Mouse (Mus musculus): Measurements from ENCODE around the gene Gm27179.
"Not testable (repeated sequence)": the region's sequence is repeated elsewhere in the genome, so short reads cannot be mapped to it uniquely, and the experiment has no call there.

The Gm27179 gene

DNA sequence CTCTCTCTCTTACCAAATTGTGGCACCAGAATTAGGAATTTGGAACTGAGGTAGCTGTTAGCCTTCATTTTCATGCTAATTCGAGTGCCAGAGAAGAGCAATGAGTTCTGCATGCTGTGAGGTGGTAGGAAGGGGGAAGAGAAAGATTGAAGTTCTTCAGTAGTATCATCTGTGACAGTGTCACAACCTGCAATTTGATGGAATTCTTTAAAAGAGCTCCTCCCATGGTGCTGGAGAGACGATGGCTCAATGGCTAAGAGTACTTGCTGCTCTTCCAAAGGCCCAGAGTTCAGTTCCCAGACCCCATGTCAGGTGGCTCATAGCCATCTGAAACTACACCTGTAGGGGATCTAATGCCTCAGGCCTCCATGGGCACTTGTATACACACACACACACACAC lies at the start of gene Gm27179:
Gene Gm27179, minus strand, starts transcription at position 101 of the 400 bp plus-strand sequence.
- not testable (repeated sequence) for DNase-seq

DNA sequence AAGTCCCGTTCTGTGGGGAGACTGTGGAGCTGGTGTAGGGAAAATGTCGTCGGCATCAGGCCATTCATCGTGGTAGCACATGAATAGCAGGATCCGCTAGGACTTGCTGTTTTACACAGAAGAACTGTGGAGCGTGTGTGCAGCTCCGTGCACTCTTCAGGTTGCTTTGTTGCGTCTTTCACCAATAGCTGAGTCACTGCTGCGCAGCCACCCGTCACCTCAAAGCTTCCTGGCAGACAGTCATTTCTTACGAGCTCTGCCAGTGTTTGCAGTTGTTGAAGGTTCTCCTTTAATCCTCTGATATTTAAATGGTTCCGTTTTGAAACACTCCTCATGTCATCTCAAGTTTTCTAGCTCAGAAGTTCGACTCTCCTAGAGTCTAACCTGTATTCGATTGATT lies 45.2 kb upstream of the Gm27179 start:
- DNase-seq = not testable (repeated sequence)

DNA sequence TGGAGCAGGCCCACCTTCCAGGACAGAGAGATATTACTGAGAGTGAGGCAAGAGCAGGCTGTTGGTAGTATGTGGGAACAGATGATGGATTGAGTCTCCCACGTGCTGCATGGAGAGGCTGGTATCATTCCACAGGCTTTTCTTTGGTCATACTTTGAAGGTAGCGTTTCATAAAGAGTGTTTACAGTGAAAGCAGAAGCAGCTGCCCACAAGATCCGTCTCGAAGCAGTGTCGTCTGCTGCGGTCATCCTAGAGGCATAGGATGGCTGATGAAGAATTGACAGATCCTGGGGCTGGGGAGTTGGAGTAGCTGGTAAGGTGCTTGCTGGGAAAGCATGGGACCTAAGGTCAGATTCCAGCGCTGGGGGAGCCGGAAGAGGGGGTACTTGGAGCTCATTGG lies 44.5 kb upstream of the Gm27179 start:
- not testable (repeated sequence) for DNase-seq

DNA sequence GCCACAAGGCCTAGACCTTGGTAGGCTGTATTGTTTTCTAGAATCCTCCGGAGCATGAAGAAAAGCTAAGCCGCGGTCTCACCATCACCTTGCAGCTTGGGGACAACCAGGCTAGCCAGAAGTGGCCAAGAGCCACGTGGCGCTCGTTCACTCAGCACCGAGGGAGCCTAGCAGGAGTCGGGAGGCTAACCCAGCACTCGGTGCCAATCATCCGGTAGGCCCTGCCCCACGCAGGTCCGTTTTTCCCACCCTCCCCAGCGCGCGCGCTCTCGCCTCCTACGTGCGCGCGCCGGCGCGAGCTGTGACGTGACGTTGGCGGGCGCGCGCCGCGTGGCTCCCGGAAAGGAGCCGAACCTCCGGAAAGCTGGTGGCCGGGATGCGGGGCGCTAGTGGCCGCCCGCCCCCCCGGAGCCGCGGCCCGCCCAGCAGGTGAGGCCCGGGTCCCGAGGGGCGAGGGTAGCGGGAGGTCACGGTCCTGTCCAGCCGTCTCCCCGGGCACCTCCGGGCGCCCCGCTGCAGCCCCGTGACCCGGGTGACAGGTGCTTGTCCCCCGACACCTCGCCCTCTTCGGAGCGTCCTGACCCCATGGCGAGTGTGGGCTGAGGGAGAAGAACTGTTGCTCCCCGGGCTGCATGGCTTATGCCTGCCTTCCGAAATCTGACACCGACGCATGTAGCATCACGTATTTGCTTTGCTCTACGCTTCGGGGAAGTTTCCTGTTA lies 42.9 kb upstream of the Gm27179 start, which contains the start of gene Entpd4b:
Gene Entpd4b, plus strand, starts transcription at position 315 of the 722 bp plus-strand sequence.
- DNase-seq = not testable (repeated sequence)

DNA sequence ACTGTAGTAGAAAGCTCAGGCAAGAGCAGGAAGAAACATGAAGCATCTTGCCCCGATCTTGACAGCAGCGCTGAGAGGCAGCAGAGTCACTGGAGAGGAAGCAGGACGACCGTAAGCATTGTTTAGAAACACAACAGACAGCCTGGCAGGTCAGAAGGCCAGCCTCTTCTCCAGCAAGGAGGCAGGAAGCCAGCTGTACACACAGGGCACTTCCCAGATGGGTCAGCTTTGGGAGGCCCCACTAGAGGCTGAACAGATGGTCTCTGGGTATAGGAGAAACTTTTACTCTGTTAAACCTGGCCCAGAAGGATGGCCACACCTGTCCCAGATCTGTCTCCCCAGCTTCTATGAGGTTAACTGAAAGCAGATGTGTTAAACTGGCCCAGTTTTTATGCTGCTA lies 35.0 kb upstream of the Gm27179 start:
- DNase-seq = not testable (repeated sequence)

DNA sequence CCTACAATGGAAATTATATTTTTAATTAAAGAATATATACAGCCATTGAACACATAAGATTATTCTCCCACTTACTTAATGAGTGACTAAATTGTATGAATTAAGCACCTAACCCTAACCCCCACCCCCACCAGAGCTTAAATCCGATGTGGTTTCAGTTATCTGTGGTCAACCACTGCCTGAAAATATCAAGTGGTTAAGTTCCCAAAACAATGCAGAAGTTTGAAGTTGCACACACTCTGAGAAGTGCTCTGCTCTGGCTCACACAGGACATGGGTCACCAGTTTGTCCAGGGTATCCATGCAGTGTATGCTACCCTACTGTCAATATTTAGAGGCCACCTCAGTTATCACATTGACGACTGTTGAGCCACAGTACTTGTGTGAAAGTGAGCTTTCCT lies 32.7 kb upstream of the Gm27179 start:
- DNase-seq = not testable (repeated sequence)

- not testable (repeated sequence) for DNase-seq
Observed at GRCm38 (mm10) chr14:69544033-69544432, 31.7 kb upstream of the Gm27179 start.

DNA sequence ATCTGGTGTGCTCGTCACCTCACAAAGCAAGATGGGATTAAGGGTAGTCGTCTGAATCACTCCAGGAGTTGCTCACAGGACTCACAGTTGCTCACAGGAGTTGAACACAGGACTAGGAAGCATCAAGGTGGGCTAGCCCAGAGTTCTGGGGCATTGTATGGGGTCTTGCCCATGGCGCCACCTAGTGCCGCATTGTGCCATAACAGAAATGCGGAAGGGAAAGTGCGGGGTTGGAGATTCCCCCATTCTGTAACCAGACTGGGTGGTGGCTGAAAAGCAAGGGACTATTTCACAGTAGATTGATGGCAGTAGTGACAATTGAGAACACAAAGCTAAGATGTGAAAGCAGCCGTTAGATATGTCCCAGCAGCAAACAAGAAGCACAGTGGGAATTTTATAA lies 30.3 kb upstream of the Gm27179 start:
- not testable (repeated sequence) for DNase-seq

- not testable (repeated sequence) for DNase-seq
Observed at GRCm38 (mm10) chr14:69540113-69540512, 27.8 kb upstream of the Gm27179 start.

DNA sequence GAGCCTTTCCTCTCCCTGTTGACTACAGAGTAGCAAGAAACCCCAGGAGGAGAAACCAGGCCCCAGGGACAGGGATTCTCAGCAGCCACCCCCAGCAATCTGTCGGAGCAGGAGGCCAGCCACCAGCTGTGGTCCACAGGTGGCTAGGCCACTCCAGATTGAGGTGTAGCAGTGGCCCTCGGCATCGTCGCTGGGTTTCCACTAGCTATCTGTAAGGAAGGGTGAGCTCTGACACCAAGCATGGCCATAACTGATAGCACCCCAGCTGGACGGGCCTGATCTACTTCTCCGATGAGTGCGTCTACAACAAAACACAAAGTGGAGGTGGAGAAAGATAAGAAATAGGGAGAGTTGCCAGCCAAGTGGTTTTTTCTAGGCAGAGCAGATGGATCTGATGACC lies 24.2 kb upstream of the Gm27179 start:
- not testable (repeated sequence) for DNase-seq

DNA sequence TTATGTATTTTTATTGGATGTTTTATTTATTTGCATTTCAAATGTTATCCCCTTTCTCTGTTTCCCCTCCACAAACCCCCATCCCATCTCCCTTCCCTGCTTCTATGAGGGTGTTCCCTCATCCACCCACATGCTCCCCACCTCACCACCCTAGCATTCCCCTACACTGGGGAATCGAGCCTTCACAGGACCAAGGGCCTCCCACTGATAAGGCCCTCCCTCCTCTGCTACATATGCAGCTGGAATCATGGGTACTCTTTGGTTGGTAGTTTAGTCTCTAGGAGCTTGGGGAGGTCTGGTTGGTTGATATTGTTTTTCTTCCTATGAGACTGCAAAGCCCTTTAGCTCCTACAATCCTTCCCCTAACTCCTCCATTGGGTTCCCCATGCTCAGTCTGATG lies 13.9 kb upstream of the Gm27179 start:
- not testable (repeated sequence) for DNase-seq

DNA sequence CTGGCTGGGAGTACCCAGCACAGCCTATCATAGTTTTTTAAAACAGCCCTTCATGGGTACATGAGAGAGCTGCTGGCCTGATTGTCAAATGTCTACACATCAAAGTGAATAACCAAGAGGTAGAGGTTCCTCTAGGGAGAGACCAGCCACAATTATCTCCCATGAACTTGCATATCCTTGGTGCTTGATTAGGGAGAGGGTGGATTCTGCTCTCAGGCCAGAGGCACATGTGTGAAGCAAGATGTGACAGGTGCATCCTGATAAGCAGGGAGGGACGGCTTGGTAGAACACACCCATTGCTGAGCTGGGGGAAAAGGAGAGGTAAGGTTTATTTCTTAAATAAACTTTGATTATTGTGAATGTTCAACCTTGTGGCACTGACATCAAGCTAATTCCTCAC lies 10.7 kb upstream of the Gm27179 start:
- DNase-seq = not testable (repeated sequence)

GRCm38 (mm10) chr14:69520810-69521209 lies 8.5 kb upstream of the Gm27179 start:
- DNase-seq = not testable (repeated sequence)

- DNase-seq = not testable (repeated sequence)
Observed at GRCm38 (mm10) chr14:69507000-69507399, 5.3 kb downstream of the Gm27179 start.

- not testable (repeated sequence) for DNase-seq
Observed at GRCm38 (mm10) chr14:69503174-69503573, 9.2 kb downstream of the Gm27179 start, which contains the start of gene Gm16867. TSS of gene Gm16867 (minus strand) at chr14:69503362.

DNA sequence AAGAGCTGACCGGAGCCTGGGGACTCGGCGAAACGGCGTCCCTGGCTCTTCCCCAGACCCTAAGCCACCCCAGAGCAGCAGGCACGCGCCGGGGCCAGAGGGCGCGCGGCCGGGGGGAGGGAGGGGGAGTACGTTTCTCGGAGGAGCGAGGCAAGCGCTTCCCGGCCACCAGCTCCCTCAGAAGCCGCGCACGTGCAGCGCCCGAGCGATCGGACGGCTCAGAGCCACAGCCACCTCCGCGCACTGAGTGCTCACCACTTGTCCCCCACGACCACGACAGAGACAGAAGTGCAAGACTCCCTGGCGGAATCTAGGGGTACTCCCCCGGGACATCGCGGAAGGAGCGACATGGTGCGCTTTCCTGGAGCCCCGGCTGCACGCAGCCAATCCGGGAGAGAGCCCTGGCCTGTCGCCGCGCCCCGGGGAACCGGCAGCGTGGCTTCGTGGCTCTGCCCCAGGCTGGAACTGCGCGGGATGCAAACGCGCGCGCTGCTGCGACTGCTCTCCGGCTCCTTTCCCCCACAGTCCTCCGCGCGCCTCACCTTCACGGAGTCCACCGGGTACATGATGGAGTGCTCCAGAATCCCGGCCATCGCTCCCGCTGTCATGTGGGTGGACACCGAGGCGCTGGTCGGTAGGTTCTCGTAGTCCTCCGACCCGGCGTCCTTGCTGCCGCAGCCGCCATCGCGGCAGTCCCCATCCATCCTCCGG lies 9.8 kb downstream of the Gm27179 start:
- DNase-seq = not testable (repeated sequence)

DNA sequence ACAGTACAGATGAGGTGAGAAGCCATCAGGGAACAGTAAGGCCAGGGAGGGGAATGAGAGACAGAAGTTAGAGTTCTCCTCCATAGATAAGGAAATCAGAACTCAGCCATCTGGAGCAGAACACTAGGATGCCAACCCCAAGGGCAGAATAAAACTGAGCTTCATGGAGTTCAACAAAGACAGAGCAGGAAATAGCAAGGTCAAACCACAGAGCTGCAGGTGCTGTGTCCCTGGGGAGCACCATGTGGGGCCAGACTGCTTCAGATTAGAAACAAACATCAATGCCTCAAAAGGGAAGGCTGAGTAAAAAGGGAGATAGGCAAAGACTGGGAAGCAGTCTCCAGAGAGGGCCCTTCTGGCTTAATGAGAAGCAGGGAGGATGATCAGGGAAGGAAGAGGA lies 16.1 kb downstream of the Gm27179 start:
- not testable (repeated sequence) for DNase-seq

- not testable (repeated sequence) for DNase-seq
Observed at GRCm38 (mm10) chr14:69494946-69495345, 17.4 kb downstream of the Gm27179 start.

- not testable (repeated sequence) for DNase-seq
Observed at GRCm38 (mm10) chr14:69494522-69494921, 17.8 kb downstream of the Gm27179 start.

DNA sequence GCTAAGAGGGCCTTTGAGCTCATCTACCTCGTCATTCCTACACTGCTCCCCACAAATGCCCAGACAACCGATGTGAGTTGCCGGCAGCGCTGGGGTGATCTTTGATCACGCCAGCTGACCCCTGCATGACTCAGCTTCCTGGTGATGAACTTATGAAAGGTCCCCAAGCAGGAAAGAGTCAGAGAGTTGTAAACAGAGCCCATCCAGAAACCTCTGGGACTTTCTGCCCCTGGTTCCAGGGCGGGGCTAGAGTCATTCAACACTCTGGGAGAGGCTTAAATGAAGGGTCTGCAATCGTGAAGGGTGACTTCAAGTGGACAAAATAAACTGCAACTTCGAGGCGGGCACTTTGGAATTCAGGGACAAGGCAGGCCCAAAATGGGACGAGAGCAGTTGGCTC lies 24.3 kb downstream of the Gm27179 start:
- DNase-seq = not testable (repeated sequence)

DNA sequence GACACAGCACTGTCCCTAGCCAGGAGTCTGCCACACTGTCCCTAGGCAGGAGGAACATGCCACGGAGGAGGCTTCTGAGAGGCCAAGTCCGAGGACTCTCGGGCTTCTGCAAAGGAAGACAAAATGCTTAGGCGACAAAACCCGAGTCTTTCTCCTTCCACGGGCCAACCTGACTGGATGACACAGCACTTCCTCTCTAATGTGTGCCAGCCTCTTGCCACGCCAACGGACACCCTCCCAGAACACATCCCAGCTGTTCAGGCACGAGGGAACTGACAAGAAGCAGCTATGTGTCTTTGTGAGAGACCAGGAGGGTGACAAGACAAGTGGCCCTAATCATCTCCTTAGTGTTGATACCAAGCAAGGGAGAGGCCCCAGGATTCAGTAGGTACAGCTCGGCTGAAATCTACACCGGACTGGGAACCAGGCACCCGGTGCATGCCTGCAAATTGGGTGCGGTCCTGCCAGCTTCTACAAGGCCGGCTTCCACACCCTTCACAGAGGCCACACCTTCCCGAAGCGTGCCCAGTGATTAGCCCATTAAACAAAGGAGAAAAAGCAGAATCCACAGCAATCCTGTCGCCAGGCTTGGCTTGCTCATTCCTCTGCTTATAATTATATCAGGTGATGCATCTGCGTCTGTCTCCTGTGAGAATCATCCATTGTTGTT lies 26.7 kb downstream of the Gm27179 start:
- not testable (repeated sequence) for DNase-seq

DNA sequence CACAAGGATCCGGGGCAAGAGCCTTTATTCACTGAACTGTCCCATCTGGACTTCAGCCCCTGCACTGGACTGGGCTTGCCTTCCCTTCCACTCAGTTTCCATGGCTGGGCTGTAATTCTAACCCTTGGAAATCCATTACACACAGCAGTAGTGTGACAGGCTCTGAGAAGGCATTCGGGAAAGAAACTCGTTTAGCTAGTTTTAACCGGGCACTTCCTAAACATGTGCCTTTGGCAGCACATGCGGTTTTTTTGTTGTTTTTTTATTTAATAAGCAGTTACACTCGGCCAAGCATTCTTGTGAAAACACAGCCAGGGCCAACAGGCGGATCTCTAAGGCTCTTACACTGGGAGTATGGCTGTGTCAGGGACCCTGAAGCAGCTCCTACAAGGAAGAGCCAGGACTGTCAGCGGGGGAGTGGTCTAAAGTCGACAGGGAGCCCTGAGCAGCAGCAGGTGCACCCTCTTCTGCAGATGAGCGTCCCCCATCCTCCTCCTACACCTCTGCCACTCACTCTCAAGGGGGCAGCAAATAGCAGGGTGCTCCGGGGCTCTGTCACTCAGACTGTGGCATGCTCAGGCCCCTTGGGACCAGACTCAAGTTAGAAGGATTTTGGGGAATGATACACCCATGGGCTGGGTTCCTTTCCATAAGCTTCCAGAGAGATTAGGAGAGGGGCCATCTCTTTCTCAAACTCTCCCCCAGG lies 38.3 kb downstream of the Gm27179 start:
- not testable (repeated sequence) for DNase-seq

GRCm38 (mm10) chr14:69473322-69473721 lies 39.0 kb downstream of the Gm27179 start:
- DNase-seq = not testable (repeated sequence)

Measured in cerebellum, adult 18-20 months (tissue).